Mouse (Mus musculus) embryonic facial prominence, embryonic 12.5 days (tissue): ENCODE data around the gene Slc35b2. TPM values are rescaled to one million over a fixed set of nuclear protein-coding genes. Genes with fewer than 3 reads are reported as not detected.

Experiments
- ATAC-seq: fragments of 200-750 bp; cut with Nextera tagmentation; 2 replicates; pipeline ENCODE4 v1.8.0; 2017; ENCODE audit not compliant: insufficient number of reproducible peaks, insufficient read depth, low FRiP score, low TSS enrichment
- H3K27ac ChIP-seq: fragments of 300-500 bp; sonication (generic); 2 replicates; pipeline ENCODE4 v1.5.1; 2016; ENCODE audit warnings: mild to moderate bottlenecking
- H3K27me3 ChIP-seq: fragments of 300-500 bp; sonication (generic); 2 replicates; pipeline ENCODE4 v1.6.1; 2016; ENCODE audit warnings: mild to moderate bottlenecking, moderate library complexity
- H3K36me3 ChIP-seq: fragments of 300-500 bp; sonication (generic); 2 replicates; pipeline ENCODE4 v1.6.1; 2016; ENCODE audit warnings: mild to moderate bottlenecking
- H3K4me1 ChIP-seq: fragments of 300-500 bp; sonication (generic); 2 replicates; pipeline ENCODE4 v1.6.1; 2016
- H3K4me2 ChIP-seq: fragments of 300-500 bp; sonication (generic); replicated peaks from 2 replicates; pipeline ENCODE4 v1.6.1; 2016; ENCODE audit warnings: mild to moderate bottlenecking, moderate library complexity
- H3K4me3 ChIP-seq: fragments of 300-500 bp; sonication (generic); 2 replicates; pipeline ENCODE4 v1.5.1; 2016; ENCODE audit warnings: mild to moderate bottlenecking
- H3K9ac ChIP-seq: fragments of 300-500 bp; sonication (generic); 2 replicates; pipeline ENCODE4 v1.6.1; 2016; ENCODE audit warnings: mild to moderate bottlenecking, moderate library complexity
- H3K9me3 ChIP-seq: fragments of 300-500 bp; sonication (generic); 2 replicates; pipeline ENCODE4 v1.6.1; 2016; ENCODE audit warnings: mild to moderate bottlenecking, moderate library complexity
- WGBS: fragments of 180-500 bp; shearing (Covaris S2); methylation state at CpG from one replicate; pipeline ENCODE4 v1.1.7; 2016; 5-methylcytosine and 5-hydroxymethylcytosine counted together
- polyA plus RNA-seq: library from polyadenylated mRNA; unstranded; fragments of >200 nt; fragmentation: Nextera tagmentation; extraction: Ambion mirVana; gene quantifications from 2 replicates; pipeline ENCODE4 v1.2.1, GENCODE M21; 2016

Gene Slc35b2
- polyA plus RNA-seq, 1 experiment from 2014 or later = 108 TPM

DNA sequence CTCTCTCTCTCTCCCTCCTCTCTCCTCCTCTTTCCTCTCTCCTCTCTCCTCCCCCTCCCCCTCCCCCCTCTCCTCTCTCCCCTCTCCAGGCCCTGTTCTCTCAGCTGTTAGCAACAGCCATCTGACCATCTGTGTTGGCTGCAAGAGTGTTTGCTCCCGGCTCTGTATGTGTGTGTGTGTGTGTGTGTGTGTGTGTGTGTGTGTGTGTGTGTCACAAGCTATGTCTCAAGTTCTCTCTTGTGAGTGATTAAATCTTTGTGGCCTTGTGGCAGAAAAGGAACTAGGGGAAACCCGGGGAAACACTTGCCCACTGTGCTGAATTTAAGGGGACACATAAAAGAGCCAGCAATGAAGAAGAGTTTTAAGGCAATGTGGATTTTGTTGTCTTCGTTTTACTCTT is 34.1 kb downstream of the Slc35b2 start:
- no peaks in the 10 kb centered on the region for H3K36me3 ChIP-seq
- no peak overlapping the region for H3K4me2 ChIP-seq
- H3K27ac ChIP-seq = no peak overlapping the region
- H3K27me3 ChIP-seq = peaks cover 55% of the 10 kb centered on the region
- no peak for ATAC-seq
- no peaks in the 10 kb centered on the region for H3K9me3 ChIP-seq
- peaks cover 66% of the 10 kb centered on the region for H3K4me1 ChIP-seq
- 26% methylated on average over 3 of the region's 3 CpGs for WGBS
- H3K9ac ChIP-seq = no peak overlapping the region
- no peak overlapping the region for H3K4me3 ChIP-seq

DNA sequence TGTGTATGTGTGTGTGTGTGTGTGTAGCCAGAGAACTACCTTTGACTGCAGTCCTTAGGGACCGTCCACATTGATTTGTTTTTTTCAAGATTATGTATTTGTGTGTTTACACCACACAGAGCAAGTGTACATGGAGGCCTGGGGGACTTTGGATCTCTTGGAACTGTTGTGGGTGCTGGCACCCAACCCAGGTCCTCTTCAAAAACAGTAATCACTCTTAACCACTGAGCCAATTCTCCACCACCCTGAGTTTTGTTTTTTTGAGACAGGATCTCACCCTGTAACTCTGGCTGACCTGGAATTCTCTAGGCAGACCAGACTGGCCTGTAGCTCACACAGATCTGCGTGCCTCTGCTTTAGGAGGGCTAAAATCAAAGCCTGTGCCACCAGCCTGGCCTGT is 34.7 kb downstream of the Slc35b2 start:
- H3K27me3 ChIP-seq = peaks cover 55% of the 10 kb centered on the region
- peaks cover 60% of the 10 kb centered on the region for H3K4me1 ChIP-seq
- WGBS = 75% methylated on average over 2 of the region's 2 CpGs

DNA sequence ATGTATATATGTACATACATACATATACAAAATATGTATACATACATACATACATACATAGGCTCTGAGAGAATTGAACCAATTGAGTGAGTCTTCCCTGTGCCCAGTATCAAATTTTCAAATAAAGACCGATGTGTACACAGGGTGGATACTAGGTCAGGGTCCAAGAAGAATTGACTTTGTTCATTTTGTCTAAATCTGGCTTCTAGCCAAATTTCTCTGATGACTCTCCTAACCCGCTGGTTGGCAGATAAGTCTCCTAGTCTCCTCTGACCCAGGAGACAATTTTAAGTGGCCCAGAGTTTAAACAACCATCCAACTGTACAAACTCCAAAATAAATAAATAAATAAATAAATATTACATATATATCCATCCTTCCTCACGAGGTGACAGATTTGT is 35.2 kb downstream of the Slc35b2 start:
- Histone ChIP-seq H3K4me3 (no peak overlapping the region), H3K4me2 (peak overlapping the region; percentile 65), H3K9me3 (no peaks in the 10 kb centered on the region), H3K36me3 (no peaks in the 10 kb centered on the region), H3K27ac (no peak overlapping the region), H3K4me1 (peaks cover 55% of the 10 kb centered on the region), H3K27me3 (peaks cover 51% of the 10 kb centered on the region), H3K9ac (no peak overlapping the region; the same call in 1 of the 2 replicates)
- no peak for ATAC-seq
- WGBS = 58% methylated on average over 3 of the region's 3 CpGs

More for the DNA sequence above, 34.7 kb downstream of the Slc35b2 start:
- H3K27ac ChIP-seq = no peak overlapping the region
- H3K36me3 ChIP-seq = no peaks in the 10 kb centered on the region
- H3K9me3 ChIP-seq = no peaks in the 10 kb centered on the region
- H3K9ac ChIP-seq = no peak overlapping the region
- no peak overlapping the region for H3K4me2 ChIP-seq
- no peak for ATAC-seq
- H3K4me3 ChIP-seq = no peak overlapping the region

DNA sequence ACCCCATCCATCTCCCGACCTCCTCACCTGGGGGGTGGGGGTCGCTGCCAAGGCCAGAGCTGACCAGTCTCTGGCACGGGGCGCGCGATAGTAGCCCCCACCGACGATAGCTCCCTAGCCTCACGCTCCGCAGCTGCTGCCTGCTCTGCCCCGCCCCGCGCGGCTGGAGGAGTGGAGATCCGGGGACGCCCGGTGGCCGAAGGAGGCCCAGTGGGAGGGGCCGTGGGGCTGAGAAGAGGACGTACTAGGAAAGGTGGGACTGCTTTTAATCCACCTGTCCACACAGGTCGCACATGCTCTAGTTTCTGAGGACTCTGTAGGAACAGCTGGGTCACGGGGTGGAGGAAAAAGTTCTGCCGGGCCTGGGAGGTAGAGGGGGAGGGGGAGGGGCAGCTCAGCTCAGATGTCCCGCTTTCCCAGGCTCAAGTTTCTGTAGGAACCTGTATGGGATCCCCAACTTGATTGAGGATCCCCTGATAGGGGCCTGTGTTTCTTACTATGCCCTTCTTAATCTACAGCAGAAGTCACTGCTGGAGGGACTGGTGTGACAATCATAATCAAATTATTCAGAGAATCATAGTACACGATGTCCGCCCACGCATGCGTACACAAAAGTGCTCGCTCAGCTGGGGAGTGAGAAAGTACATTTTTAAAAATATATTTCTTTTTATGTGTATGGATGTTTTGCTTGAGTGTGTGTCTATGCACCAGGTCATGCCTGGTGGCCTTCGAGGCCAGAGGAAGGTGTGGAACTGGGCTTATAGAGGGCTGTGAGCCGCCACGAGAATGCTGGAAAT is 36.0 kb downstream of the Slc35b2 start, which contains the start of gene Slc29a1:
Gene Slc29a1, minus strand, starts transcription at position 161 of the 797 bp plus-strand sequence.
- Histone ChIP-seq H3K9ac (peak within 1 kb of the TSS; percentile 38), H3K27ac (0 out of 2 replicates have a peak within 1 kb of the TSS, but pooled peaks have one; percentile 19), H3K4me2 (peak within 1 kb of the TSS; percentile 65), H3K4me1 (peaks cover 48% of the 10 kb centered on the region), H3K9me3 (no peaks in the 10 kb centered on the region), H3K4me3 (peak within 1 kb of the TSS; percentile 34), H3K36me3 (no peaks in the 10 kb centered on the region), H3K27me3 (peaks cover 45% of the 10 kb centered on the region)
- 9% methylated on average over 32 of the region's 32 CpGs for WGBS
- ATAC-seq = no peak

DNA sequence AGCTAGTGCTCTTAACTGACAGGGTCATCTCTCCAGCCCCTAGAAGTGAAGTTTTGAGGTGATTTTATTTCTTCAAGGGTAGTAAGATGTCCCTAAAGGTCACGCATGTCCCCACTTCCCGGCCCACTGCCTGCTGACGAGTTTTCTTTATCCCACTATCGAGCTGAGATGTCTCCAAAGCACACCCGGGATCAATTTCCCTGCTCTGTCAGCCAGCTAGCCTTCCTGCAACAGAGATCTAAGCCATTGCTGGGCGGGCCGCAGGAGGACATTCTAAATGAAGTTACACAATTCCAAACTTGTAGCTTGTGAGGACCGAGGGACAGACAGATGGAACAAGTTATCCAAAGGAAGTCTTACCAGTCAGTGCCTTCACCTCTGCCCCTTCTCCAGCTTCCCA is 36.6 kb downstream of the Slc35b2 start:
- no peak overlapping the region for H3K9ac ChIP-seq
- no peaks in the 10 kb centered on the region for H3K36me3 ChIP-seq
- H3K27ac ChIP-seq = 0 out of 2 replicates have a peak overlapping the region, but pooled peaks have one; percentile 19
- H3K4me3 ChIP-seq = no peak overlapping the region
- H3K27me3 ChIP-seq = peaks cover 39% of the 10 kb centered on the region
- no peak overlapping the region for H3K4me2 ChIP-seq
- no peak for ATAC-seq
- no peaks in the 10 kb centered on the region for H3K9me3 ChIP-seq
- peaks cover 42% of the 10 kb centered on the region for H3K4me1 ChIP-seq
- WGBS = 22% methylated on average over 8 of the region's 8 CpGs

DNA sequence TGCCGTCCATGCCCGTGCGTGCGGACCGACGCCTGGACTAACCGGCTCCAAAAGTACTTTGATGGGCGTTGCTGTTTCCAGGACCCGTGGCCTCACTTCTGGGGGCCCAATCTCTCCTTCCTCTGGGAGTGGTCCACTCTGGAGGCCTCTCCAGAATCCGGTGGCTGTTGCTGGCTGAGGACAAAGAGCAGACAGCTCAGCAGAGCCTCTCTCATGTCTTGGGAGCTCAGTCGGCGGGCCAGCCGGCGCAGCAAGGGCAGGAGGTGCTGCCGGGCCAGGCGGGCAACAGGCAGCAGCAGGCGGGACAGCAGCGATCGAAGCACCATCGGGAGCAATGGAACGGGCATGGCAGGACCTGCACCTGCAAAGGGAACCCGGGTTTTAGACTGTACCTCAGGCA is 37.7 kb downstream of the Slc35b2 start:
- no peaks in the 10 kb centered on the region for H3K36me3 ChIP-seq
- H3K4me1 ChIP-seq = peaks cover 33% of the 10 kb centered on the region
- no peak overlapping the region for H3K4me3 ChIP-seq
- H3K4me2 ChIP-seq = no peak overlapping the region
- no peak for ATAC-seq
- H3K27ac ChIP-seq = no peak overlapping the region
- H3K9me3 ChIP-seq = no peaks in the 10 kb centered on the region
- peaks cover 31% of the 10 kb centered on the region for H3K27me3 ChIP-seq
- WGBS = 12% methylated on average over 22 of the region's 22 CpGs
- no peak overlapping the region for H3K9ac ChIP-seq

DNA sequence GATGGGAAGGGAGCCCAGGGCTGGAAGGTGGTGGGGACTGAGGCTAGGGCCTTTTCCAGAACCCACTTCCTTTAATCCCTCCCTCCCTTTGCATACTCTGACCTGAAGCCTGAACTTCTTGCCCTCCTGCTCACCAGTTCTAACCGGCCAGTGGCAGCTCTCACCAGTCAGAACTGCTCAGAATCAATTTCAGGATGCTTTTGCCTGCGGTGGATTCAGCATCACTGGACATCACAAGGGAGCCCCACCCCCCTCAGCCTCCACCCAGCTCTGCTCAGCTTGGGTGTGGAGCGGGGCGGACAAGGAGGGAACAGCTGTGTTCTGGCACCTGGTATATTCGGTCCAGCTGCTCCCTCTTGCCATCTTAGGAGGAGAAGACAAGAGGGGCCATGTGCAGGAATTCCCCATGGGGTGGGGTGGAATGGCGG is 38.2 kb downstream of the Slc35b2 start, which contains the start of gene Mymx:
Gene Mymx, minus strand, starts transcription at position 226 of the 428 bp plus-strand sequence.
- H3K27ac ChIP-seq = no peak within 1 kb of the TSS
- ATAC-seq = no peak
- H3K9ac ChIP-seq = no peak within 1 kb of the TSS
- 30% methylated on average over 6 of the region's 6 CpGs for WGBS
- peaks cover 31% of the 10 kb centered on the region for H3K4me1 ChIP-seq
- H3K4me3 ChIP-seq = no peak within 1 kb of the TSS
- H3K36me3 ChIP-seq = no peaks in the 10 kb centered on the region
- H3K4me2 ChIP-seq = no peak within 1 kb of the TSS
- no peaks in the 10 kb centered on the region for H3K9me3 ChIP-seq
- peaks cover 31% of the 10 kb centered on the region for H3K27me3 ChIP-seq

DNA sequence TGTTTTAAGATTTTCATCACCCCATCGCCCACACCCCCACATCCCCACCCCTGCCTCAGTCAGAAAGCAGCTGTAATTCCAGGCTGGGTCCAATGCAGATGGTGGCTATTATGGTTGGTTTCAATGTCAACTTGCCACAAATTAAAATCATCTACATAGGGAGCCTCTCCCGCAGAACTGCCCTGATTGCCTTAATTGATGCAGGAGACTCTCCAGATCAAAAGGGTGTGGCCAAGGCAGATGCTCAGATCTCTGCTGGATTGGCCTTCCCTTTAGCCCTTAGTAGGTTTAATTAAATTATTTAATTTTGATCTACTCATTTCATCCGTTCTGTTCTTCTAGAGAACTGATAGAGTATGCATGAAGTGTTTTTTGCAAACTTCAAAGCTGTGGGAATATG is 39.3 kb downstream of the Slc35b2 start:
- 52% methylated on average over 3 of the region's 3 CpGs for WGBS
- H3K27me3 ChIP-seq = peaks cover 28% of the 10 kb centered on the region

DNA sequence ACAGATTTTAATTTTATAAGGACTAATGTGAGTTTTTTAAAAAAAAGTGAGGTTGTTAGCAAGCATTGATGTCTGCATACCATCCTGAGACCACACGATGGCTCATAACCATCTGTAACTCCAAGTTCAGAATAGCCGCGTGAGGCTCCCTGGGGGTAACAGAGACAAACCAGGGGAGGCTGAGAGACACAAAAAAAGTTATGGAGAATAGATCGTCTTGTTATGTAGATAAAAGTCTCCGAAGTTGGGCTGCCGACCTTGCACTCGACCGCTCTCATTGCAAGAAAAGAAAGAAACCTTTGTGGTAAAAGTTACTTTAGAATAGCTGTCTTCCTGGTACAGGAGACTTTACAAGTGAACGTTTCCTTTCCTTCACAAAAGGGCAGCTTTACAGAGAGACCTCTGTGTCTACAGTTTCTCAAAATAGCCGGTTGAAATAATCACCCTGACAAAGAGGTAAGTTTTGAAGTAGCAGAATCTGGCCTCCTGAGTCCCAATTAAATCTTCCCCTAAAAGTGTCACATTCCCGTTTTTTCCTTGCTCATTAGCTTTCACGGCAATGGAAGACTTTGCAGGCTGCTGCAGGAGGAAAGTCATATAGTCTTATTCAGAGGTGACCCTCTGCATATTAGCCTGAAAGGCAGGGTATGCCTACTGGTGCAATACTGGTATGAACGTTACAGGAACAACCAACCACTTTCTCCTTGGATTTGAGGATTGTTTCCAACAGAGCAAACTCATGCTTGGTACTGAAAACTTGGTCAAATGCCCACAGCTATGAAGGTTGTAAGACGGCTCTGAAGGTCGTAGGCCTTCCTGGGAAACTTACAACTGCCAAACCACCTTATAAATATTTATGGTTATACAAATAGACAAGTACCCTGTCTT is 43.6 kb downstream of the Slc35b2 start:
- no peak overlapping the region for H3K4me3 ChIP-seq
- ATAC-seq = no peak

More for the DNA sequence above, 39.3 kb downstream of the Slc35b2 start:
- Histone ChIP-seq H3K4me3 (no peak overlapping the region), H3K9me3 (no peaks in the 10 kb centered on the region), H3K36me3 (no peaks in the 10 kb centered on the region), H3K4me2 (no peak overlapping the region), H3K4me1 (peaks cover 28% of the 10 kb centered on the region), H3K9ac (no peak overlapping the region), H3K27ac (no peak overlapping the region)
- no peak for ATAC-seq

DNA sequence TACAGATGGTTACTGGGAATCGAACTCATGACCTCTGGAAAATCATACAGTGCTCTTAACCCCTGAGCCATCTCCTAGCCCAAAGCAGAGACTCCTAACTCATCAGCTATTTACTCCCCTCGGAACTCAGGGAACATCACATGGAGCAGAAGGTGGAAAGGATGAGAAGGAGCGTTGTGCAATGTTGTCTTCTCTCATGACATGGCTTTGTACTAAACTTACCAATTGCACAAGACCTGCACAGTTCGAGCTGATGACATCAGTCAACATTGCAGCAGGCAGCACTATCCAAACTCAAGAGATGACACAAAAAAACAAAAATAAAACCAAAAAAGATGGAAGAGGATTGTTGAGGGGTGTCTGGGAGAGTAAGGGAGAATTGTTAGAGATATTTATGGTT is 44.7 kb downstream of the Slc35b2 start:
- H3K27me3 ChIP-seq = 0 out of 2 replicates have a peak, but pooled peaks cover 1% of the 10 kb centered on the region
- H3K27ac ChIP-seq = no peak overlapping the region
- ATAC-seq = no peak
- 90% methylated on average over 4 of the region's 4 CpGs for WGBS
- H3K9ac ChIP-seq = no peak overlapping the region
- H3K36me3 ChIP-seq = no peaks in the 10 kb centered on the region
- peaks cover 4% of the 10 kb centered on the region; the same call in 1 of the 2 replicates for H3K4me1 ChIP-seq
- H3K4me2 ChIP-seq = no peak overlapping the region
- no peaks in the 10 kb centered on the region for H3K9me3 ChIP-seq
- H3K4me3 ChIP-seq = no peak overlapping the region

More for the DNA sequence above, 43.6 kb downstream of the Slc35b2 start:
- Histone ChIP-seq H3K36me3 (no peaks in the 10 kb centered on the region), H3K9ac (no peak overlapping the region), H3K4me1 (peaks cover 6% of the 10 kb centered on the region; the same call in 1 of the 2 replicates), H3K27me3 (peaks cover 5% of the 10 kb centered on the region), H3K27ac (no peak overlapping the region), H3K4me2 (no peak overlapping the region), H3K9me3 (no peaks in the 10 kb centered on the region)
- WGBS = 69% methylated on average over 15 of the region's 15 CpGs

DNA sequence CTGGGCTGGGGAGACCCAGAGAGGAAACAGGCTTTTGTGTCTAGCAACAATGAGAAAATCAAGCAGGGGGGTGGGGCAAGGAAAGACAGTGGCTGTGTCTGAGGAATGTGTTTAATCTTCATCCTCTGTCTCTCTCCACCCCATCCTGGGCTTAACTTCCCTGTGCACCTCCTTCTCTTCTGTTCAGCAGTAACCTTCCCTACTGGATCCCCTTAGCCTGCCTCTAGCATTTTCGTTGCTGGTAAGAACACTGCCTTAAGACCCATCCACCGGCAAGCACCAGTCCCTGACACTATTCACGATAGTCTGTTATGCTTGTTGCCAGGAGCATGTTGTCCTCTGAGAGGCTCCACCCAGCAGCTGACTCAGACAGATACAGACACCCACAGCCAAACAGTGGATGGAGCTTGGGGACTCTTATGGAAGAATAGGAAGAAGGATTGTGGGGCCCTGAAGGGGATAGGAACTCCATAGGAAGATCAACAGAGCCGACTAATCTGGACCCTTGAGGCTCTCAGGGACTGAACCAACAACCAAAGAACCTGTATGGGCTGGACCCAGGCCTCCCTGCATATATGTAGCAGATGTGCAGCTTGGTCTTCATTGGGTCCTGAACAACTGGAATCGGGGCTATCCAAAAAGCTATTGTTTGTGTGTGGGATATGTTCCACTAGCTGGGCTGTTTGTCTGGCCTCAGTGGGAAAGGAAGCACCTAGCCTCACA is 46.6 kb downstream of the Slc35b2 start:
- Histone ChIP-seq H3K9me3 (no peaks in the 10 kb centered on the region), H3K36me3 (no peaks in the 10 kb centered on the region), H3K4me3 (no peak overlapping the region), H3K4me1 (peaks cover 4% of the 10 kb centered on the region; the same call in 1 of the 2 replicates), H3K4me2 (no peak overlapping the region), H3K9ac (no peak overlapping the region), H3K27ac (0 out of 2 replicates have a peak overlapping the region, but pooled peaks have one; percentile 60), H3K27me3 (no peaks in the 10 kb centered on the region)
- 36% methylated on average over 5 of the region's 5 CpGs for WGBS
- ATAC-seq = no peak
